Mouse (Mus musculus) spleen, adult 2 months (tissue): ENCODE data around the gene Dkc1. TPM values are rescaled to one million over a fixed set of nuclear protein-coding genes. Genes with fewer than 3 reads are reported as not detected.

Experiments
- DNase-seq, 2 experiments: peaks; one replicate each; pipeline versions ENCODE4 v3.0.0 to v3.0.0-alpha.2; 2012 to 2021; ENCODE audit warnings: low spot score in 2 of 2, low read depth in 1 of 2
- H3K27ac ChIP-seq: fragments of 200-500 bp; 2 replicates; pipeline ENCODE4 v1.5.1; 2012; ENCODE audit warnings: low read length, inconsistent platforms; ENCODE audit not compliant: insufficient read depth
- H3K27me3 ChIP-seq: fragments of 200-500 bp; 2 replicates; pipeline ENCODE4 v1.6.1; 2012; ENCODE audit warnings: mild to moderate bottlenecking, moderate library complexity, low read length, inconsistent platforms; ENCODE audit not compliant: control insufficient read depth, insufficient read depth
- H3K36me3 ChIP-seq: fragments of 200-500 bp; 2 replicates; pipeline ENCODE4 v1.6.1; 2012; ENCODE audit warnings: mild to moderate bottlenecking, low read length, inconsistent platforms; ENCODE audit not compliant: control insufficient read depth, insufficient read depth
- H3K4me1 ChIP-seq: fragments of 200-500 bp; 2 replicates; pipeline ENCODE4 v1.6.1; 2011; ENCODE audit warnings: inconsistent platforms; ENCODE audit not compliant: control insufficient read depth, insufficient read depth, insufficient read length
- H3K4me3 ChIP-seq: fragments of 200-500 bp; 2 replicates; pipeline ENCODE4 v1.5.1; 2011; ENCODE audit warnings: mild to moderate bottlenecking, inconsistent platforms; ENCODE audit not compliant: insufficient read depth, insufficient read length; ENCODE audit errors: extremely low read depth
- CTCF ChIP-seq: fragments of 200-500 bp; IDR thresholded peaks from 2 replicates; pipeline ENCODE4 v1.5.1; 2011; ENCODE audit warnings: mild to moderate bottlenecking, inconsistent platforms; ENCODE audit not compliant: insufficient read depth, insufficient read length, insufficient replicate concordance; ENCODE audit errors: extremely low read depth
- POLR2A ChIP-seq: fragments of 200-500 bp; IDR thresholded peaks from 2 replicates; pipeline ENCODE4 v1.6.1; 2011; ENCODE audit warnings: low read depth, low read length, inconsistent platforms
- WGBS: fragments of 180-500 bp; shearing (Covaris S2); methylation state at CpG from one replicate; pipeline ENCODE4 v1.1.7; 2018; 5-methylcytosine and 5-hydroxymethylcytosine counted together
- polyA plus RNA-seq: library from polyadenylated mRNA; depleted of rRNA; stranded (reverse); fragments of >200 nt; gene quantifications from 2 replicates; pipeline ENCODE4 v1.2.3, GENCODE M21; 2012; rRNA removed

Gene Dkc1
- polyA plus RNA-seq, 1 experiment, result 11.9 TPM

DNA sequence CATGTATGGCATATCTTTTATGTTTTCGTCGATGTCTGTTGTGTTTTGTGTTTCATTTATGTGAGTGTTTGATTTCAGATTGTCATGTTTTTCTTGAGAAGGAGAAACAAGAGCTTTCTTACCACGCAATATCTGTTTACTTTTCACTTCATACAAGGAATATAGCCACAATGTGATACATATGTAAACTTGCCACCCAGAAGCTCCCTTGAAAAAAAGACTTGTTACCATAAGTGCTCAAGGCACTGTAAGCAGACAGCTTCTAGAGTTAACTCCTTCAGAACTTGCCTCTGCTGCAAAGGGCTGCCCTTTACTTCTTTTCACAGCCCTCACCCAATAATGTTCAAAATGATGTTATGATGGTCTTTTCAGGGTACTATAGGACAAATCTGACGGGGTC is 52.8 kb downstream of the Dkc1 start:
- no peak for TF ChIP-seq POLR2A
- no peak for TF ChIP-seq CTCF
- H3K4me1 ChIP-seq, result no peaks in the 10 kb centered on the region
- no peaks in the 10 kb centered on the region for H3K36me3 ChIP-seq
- 85% methylated on average over 4 of the region's 4 CpGs for WGBS
- no peak overlapping the region for H3K4me3 ChIP-seq
- no peaks in the 10 kb centered on the region for H3K27me3 ChIP-seq
- no peak for DNase-seq
- no peak overlapping the region for H3K27ac ChIP-seq

DNA sequence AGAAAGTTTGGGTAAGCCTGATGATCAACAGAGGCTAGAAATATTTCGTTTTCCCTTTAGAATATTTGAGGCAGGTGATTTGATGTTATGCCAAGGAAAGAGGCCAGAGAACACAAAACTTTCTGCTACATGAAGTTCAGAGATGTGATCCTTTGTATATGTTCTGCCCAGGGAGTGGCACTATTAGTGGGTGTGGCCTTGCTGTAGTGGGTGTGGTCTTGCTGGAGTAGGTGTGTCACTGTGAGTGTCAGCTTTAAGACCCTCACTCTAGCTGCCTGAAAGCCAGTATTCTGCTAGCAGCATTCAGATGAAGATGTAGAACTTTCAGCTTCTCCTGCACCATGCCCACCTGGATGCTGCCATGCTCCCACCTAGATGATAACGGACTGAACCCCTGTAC is 54.6 kb downstream of the Dkc1 start:
- WGBS, result 75% methylated on average over 2 of the region's 2 CpGs
- Histone ChIP-seq H3K4me1 (no peaks in the 10 kb centered on the region), H3K36me3 (no peaks in the 10 kb centered on the region), H3K27ac (no peak overlapping the region), H3K27me3 (no peaks in the 10 kb centered on the region), H3K4me3 (no peak overlapping the region)
- DNase-seq, result no peak
- TF ChIP-seq CTCF (no peak), POLR2A (no peak)

DNA sequence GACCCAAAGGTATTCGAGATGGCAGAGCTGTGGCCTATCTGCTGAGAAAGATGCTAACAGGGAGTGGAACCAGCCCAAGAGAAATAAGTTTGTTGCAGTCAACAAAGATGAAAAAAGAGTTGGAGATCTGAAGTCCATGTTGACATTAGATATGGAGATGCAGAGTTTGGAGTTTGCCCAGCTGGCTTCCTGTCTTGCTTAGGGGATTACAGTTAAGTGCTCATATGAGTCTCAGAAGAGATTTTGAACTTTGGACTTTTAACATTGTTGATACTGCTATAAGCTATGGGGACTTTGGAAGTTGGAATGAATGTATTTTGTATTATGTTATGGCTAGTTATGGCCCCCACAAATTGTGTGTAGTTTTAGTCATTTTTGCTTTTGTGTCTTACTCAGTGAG is 56.6 kb downstream of the Dkc1 start:
- no peaks in the 10 kb centered on the region for H3K4me1 ChIP-seq
- H3K36me3 ChIP-seq, result no peaks in the 10 kb centered on the region
- H3K27me3 ChIP-seq, result no peaks in the 10 kb centered on the region
- TF ChIP-seq CTCF (no peak), POLR2A (no peak)
- H3K27ac ChIP-seq, result no peak overlapping the region
- 63% methylated on average over 1 of the region's 1 CpGs for WGBS
- DNase-seq, result no peak
- H3K4me3 ChIP-seq, result no peak overlapping the region

DNA sequence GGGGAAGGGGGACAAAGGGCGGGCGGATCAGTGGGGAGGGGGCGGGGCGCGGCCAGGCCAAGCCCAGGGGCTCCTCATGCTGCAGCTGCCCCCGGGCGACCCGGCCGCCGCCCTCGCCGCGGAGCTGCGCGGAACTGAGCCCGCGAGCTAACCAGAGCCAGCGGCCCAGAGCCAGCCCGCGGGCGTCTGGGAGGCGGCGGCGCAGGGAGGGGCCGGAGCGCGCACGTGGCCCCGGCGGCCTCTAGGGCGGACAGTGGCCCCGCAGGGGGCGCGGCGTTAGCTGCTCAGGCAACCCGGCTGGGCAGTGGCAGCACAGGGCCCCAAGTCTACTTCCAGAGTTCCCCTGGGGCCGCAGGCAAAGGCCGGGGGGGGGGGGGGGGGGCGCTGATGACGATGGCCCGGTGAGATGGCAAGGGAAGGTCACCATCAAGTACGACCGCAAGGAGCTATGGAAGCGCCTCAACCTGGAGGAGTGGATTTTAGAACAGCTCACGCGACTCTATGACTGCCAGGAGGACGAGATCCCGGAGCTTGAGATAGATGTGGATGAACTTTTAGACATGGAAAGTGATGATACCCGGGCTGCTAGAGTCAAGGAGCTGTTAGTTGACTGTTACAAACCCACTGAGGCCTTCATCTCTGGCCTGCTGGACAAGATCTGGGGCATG is 60.1 kb downstream of the Dkc1 start:
- Histone ChIP-seq H3K27ac (no peak overlapping the region), H3K4me3 (peak overlapping the region; percentile 44), H3K36me3 (no peaks in the 10 kb centered on the region), H3K27me3 (no peaks in the 10 kb centered on the region), H3K4me1 (no peaks in the 10 kb centered on the region)
- 36% methylated on average over 41 of the region's 49 CpGs for WGBS
- DNase-seq, result peak in 1 of 2 experiments; percentile 17
- no peak for TF ChIP-seq POLR2A
- no peak for TF ChIP-seq CTCF

Other genes with a start within 250 kb of the Dkc1 start
- gene Gab3, start 10.4 kb upstream of the Dkc1 start, polyA plus RNA-seq, result 2.5 and 3.1 TPM in 2 replicates
- 113 and 116 TPM in 2 replicates for gene Mpp1, start 35.2 kb downstream of the Dkc1 start, polyA plus RNA-seq
- not detected in 2 replicates for gene Smim9, start 67.9 kb downstream of the Dkc1 start, polyA plus RNA-seq